Mouse (Mus musculus) limb, embryonic 12.5 days (tissue): ENCODE data around the gene Ace2. TPM values are rescaled to one million over a fixed set of nuclear protein-coding genes. Genes with fewer than 3 reads are reported as not detected.

Experiments used
- ATAC-seq: fragments of 200-750 bp; cut with Nextera tagmentation; 2 replicates; pipeline ENCODE4 v1.8.0; 2017; ENCODE audit warnings: low read depth, moderate TSS enrichment; ENCODE audit not compliant: insufficient number of reproducible peaks, insufficient read depth, low FRiP score, low TSS enrichment
- H3K27ac ChIP-seq: fragments of 300-500 bp; sonication (generic); 2 replicates; pipeline ENCODE4 v1.5.1; 2016; ENCODE audit warnings: mild to moderate bottlenecking, moderate library complexity
- H3K27me3 ChIP-seq: fragments of 300-500 bp; sonication (generic); 2 replicates; pipeline ENCODE4 v1.6.1; 2016; ENCODE audit warnings: mild to moderate bottlenecking, moderate library complexity
- H3K36me3 ChIP-seq: fragments of 300-500 bp; sonication (generic); 2 replicates; pipeline ENCODE4 v1.6.1; 2016; ENCODE audit warnings: mild to moderate bottlenecking, moderate library complexity
- H3K4me1 ChIP-seq: fragments of 300-500 bp; sonication (generic); replicated peaks from 2 replicates; pipeline ENCODE4 v1.6.1; 2016
- H3K4me2 ChIP-seq: fragments of 300-500 bp; sonication (generic); 2 replicates; pipeline ENCODE4 v1.6.1; 2016; ENCODE audit warnings: mild to moderate bottlenecking, moderate library complexity
- H3K4me3 ChIP-seq: fragments of 300-500 bp; sonication (generic); replicated peaks from 2 replicates; pipeline ENCODE4 v1.5.1; 2016; ENCODE audit warnings: mild to moderate bottlenecking
- H3K9ac ChIP-seq: fragments of 300-500 bp; sonication (generic); replicated peaks from 2 replicates; pipeline ENCODE4 v1.6.1; 2016; ENCODE audit warnings: mild to moderate bottlenecking, moderate library complexity
- H3K9me3 ChIP-seq: fragments of 300-500 bp; sonication (generic); 2 replicates; pipeline ENCODE4 v1.6.1; 2016; ENCODE audit warnings: mild to moderate bottlenecking, moderate library complexity
- WGBS: fragments of 180-500 bp; shearing (Covaris S2); methylation state at CpG from one replicate; pipeline ENCODE4 v1.1.7; 2016; 5-methylcytosine and 5-hydroxymethylcytosine counted together
- polyA plus RNA-seq: library from polyadenylated mRNA; unstranded; fragments of >200 nt; fragmentation: Nextera tagmentation; extraction: Ambion mirVana; gene quantifications from 2 replicates; pipeline ENCODE4 v1.2.1, GENCODE M21; 2016

Gene Ace2
- polyA plus RNA-seq, 1 experiment from 2014 or later: not detected

DNA sequence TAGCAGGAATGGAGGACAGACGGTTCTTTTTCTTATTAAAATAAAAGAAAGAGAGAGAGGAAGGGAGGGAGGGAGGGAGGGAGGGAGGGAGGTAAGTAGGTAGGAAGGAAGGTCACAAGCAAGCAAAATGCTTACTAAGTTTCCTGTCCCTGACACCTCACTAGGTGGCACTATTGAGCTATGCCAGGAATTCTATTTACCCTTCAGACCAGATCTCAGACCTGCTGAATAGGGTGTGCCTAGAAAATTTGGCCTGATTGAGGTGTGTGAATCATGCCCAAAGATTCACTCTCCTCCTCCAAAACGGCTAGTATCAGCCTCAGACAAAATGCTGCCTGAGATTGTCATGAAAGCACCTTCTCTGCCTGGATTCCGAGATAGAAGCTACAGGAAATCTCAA lies 44.7 kb downstream of the Ace2 start:
- ATAC-seq: no peak
- H3K4me3 ChIP-seq: no peak overlapping the region
- 30% methylated on average over 3 of the region's 3 CpGs for WGBS
- H3K4me2 ChIP-seq: no peak overlapping the region
- no peak overlapping the region for H3K27ac ChIP-seq
- H3K9ac ChIP-seq: no peak overlapping the region
- H3K36me3 ChIP-seq: no peaks in the 10 kb centered on the region
- no peaks in the 10 kb centered on the region for H3K9me3 ChIP-seq
- H3K4me1 ChIP-seq: no peaks in the 10 kb centered on the region
- peaks cover 20% of the 10 kb centered on the region; the same call in 1 of the 2 replicates for H3K27me3 ChIP-seq

DNA sequence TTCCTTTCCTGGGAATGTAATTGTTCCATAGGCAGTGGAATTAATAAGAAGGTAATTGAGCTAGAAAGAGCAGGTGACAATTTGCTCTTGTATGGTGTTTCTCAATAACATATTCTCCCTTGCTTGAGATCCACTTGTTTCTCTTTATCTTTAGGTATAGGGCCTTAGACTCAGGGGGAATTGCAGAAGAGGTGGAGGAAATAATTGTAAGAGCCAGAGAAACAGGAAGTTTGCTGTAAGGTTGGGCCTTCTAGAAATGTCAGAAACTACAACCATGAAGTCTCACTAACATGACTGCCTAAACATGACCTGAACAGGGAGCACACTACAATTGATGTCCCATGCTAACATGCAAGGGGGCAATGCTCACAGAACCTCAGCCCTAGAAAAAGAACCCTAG lies 50.7 kb downstream of the Ace2 start:
- Histone ChIP-seq H3K27me3 (peaks cover 3% of the 10 kb centered on the region; the same call in 1 of the 2 replicates), H3K27ac (no peak overlapping the region), H3K36me3 (no peaks in the 10 kb centered on the region), H3K4me1 (no peaks in the 10 kb centered on the region), H3K4me3 (no peak overlapping the region), H3K4me2 (no peak overlapping the region), H3K9ac (no peak overlapping the region), H3K9me3 (no peaks in the 10 kb centered on the region)
- no peak for ATAC-seq

GRCm38 (mm10) chrX:164197679-164198078 lies 58.5 kb downstream of the Ace2 start:
- 90% methylated on average over 2 of the region's 2 CpGs for WGBS
- no peaks in the 10 kb centered on the region for H3K36me3 ChIP-seq
- H3K27me3 ChIP-seq: 0 out of 2 replicates have a peak, but pooled peaks cover 3% of the 10 kb centered on the region
- no peak overlapping the region for H3K9ac ChIP-seq
- no peaks in the 10 kb centered on the region for H3K9me3 ChIP-seq
- H3K27ac ChIP-seq: no peak overlapping the region
- no peak overlapping the region for H3K4me2 ChIP-seq
- no peak overlapping the region for H3K4me3 ChIP-seq
- ATAC-seq: no peak
- H3K4me1 ChIP-seq: no peaks in the 10 kb centered on the region

- no peaks in the 10 kb centered on the region for H3K4me1 ChIP-seq
- H3K36me3 ChIP-seq: no peaks in the 10 kb centered on the region
- no peaks in the 10 kb centered on the region for H3K9me3 ChIP-seq
- H3K9ac ChIP-seq: no peak overlapping the region
- no peak overlapping the region for H3K4me2 ChIP-seq
- no peak for ATAC-seq
- no peak overlapping the region for H3K27ac ChIP-seq
- H3K27me3 ChIP-seq: 0 out of 2 replicates have a peak, but pooled peaks cover 3% of the 10 kb centered on the region
- no peak overlapping the region for H3K4me3 ChIP-seq
- 80% methylated on average over 5 of the region's 5 CpGs for WGBS
These were observed 61.4 kb downstream of the Ace2 start for GRCm38 (mm10) chrX:164200547-164200946.

DNA sequence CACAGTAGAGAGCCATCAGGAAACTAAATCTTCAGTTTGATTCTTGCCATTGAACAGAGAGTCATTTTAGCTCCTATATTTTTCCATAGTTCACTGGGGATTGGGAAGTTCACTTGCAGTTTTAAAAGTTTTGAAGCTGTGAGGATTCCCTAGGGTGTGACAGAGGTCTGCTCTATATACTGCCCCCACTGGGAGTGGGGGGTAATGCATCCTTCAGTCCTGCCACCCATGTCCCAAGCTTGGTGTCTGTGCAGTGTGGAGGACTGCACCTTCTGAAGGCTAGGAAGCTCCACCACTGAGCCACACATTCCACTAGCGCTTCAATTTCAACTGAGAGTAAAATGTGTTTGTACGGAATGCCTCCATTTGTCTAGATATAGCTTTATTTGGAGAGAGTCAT lies 82.9 kb downstream of the Ace2 start:
- 57% methylated on average over 2 of the region's 2 CpGs for WGBS
- Histone ChIP-seq H3K4me2 (no peak overlapping the region), H3K4me3 (no peak overlapping the region), H3K9me3 (no peaks in the 10 kb centered on the region), H3K27me3 (peaks cover 9% of the 10 kb centered on the region; the same call in 1 of the 2 replicates), H3K4me1 (no peaks in the 10 kb centered on the region), H3K9ac (no peak overlapping the region), H3K27ac (no peak overlapping the region), H3K36me3 (no peaks in the 10 kb centered on the region)
- no peak for ATAC-seq

- Histone ChIP-seq H3K9me3 (no peaks in the 10 kb centered on the region), H3K9ac (no peak overlapping the region), H3K4me3 (no peak overlapping the region), H3K36me3 (no peaks in the 10 kb centered on the region), H3K27me3 (peaks cover 6% of the 10 kb centered on the region), H3K27ac (no peak overlapping the region), H3K4me1 (no peaks in the 10 kb centered on the region), H3K4me2 (no peak overlapping the region)
- ATAC-seq: no peak
- 54% methylated on average over 8 of the region's 8 CpGs for WGBS
These were observed 94.2 kb downstream of the Ace2 start for GRCm38 (mm10) chrX:164233380-164233779.

Other genes with a start within 250 kb of the Ace2 start
- gene Ap1s2, start 230.3 kb upstream of the Ace2 start, polyA plus RNA-seq: 21.7 and 22.5 TPM in 2 replicates
- 85.8 and 94.1 TPM in 2 replicates for gene Zrsr2, start 180.7 kb upstream of the Ace2 start, polyA plus RNA-seq
- gene Car5b, start 111.3 kb upstream of the Ace2 start, polyA plus RNA-seq: 0.86 and 1.2 TPM in 2 replicates
- gene Siah1b, start 62.8 kb upstream of the Ace2 start, polyA plus RNA-seq: 38.1 and 41.0 TPM in 2 replicates
- gene Cltrn, start 50.5 kb upstream of the Ace2 start, polyA plus RNA-seq: not detected in 2 replicates
- gene Bmx, start 118.9 kb downstream of the Ace2 start, polyA plus RNA-seq: 0.24 and 0.58 TPM in 2 replicates
- gene Pir, start 130.0 kb downstream of the Ace2 start, polyA plus RNA-seq: 7.1 and 8.6 TPM in 2 replicates
- 4.0 and 4.5 TPM in 2 replicates for gene Vegfd, start 234.0 kb downstream of the Ace2 start, polyA plus RNA-seq